Mouse (Mus musculus) fat pad, adult 2 months (tissue): ENCODE measurements around the gene Ppbp.

Experiments
- DNase-seq: peaks from one replicate; pipeline ENCODE4 v3.0.0-alpha.2; 2011; ENCODE audit warnings: low read depth, low spot score; ENCODE audit errors: extremely low read depth

Ppbp gene

GRCm38 (mm10) chr5:90768218-90768617, at the start of gene Ppbp:
Gene Ppbp (plus strand): TSS chr5:90768518.
- DNase-seq = no peak

- DNase-seq = no peak
Observed at GRCm38 (mm10) chr5:90722656-90723055, 45.7 kb upstream of the Ppbp start.

- DNase-seq = no peak
Observed at GRCm38 (mm10) chr5:90728254-90728653, 40.1 kb upstream of the Ppbp start.

GRCm38 (mm10) chr5:90731480-90731879, 36.8 kb upstream of the Ppbp start:
- no peak for DNase-seq

GRCm38 (mm10) chr5:90742029-90742428, 26.3 kb upstream of the Ppbp start:
- no peak for DNase-seq

- DNase-seq = no peak
Observed at GRCm38 (mm10) chr5:90753934-90754333, 14.4 kb upstream of the Ppbp start.

- DNase-seq = peak; percentile 28
Observed at GRCm38 (mm10) chr5:90758020-90758605, 10.2 kb upstream of the Ppbp start.

GRCm38 (mm10) chr5:90759077-90760065, 8.9 kb upstream of the Ppbp start, which contains the start of gene Cxcl5:
Gene Cxcl5 (plus strand): TSS chr5:90759360.
- no peak for DNase-seq

GRCm38 (mm10) chr5:90760303-90760702, 8.0 kb upstream of the Ppbp start:
- no peak for DNase-seq

GRCm38 (mm10) chr5:90760844-90761243, 7.5 kb upstream of the Ppbp start:
- DNase-seq = no peak

GRCm38 (mm10) chr5:90761834-90762233, 6.5 kb upstream of the Ppbp start:
- DNase-seq = no peak

- no peak for DNase-seq
Observed at GRCm38 (mm10) chr5:90763912-90764665, 4.2 kb upstream of the Ppbp start.

GRCm38 (mm10) chr5:90765821-90766606, 2.3 kb upstream of the Ppbp start:
- DNase-seq = no peak

- DNase-seq = no peak
Observed at GRCm38 (mm10) chr5:90771369-90771768, 3.1 kb downstream of the Ppbp start.

- DNase-seq = no peak
Observed at GRCm38 (mm10) chr5:90771880-90772653, 3.7 kb downstream of the Ppbp start, which contains the start of gene Pf4. Gene Pf4 (plus strand): TSS chr5:90772435.

- no peak for DNase-seq
Observed at GRCm38 (mm10) chr5:90775562-90775961, 7.2 kb downstream of the Ppbp start.

- DNase-seq = no peak
Observed at GRCm38 (mm10) chr5:90777621-90778020, 9.3 kb downstream of the Ppbp start.

GRCm38 (mm10) chr5:90778856-90779255, 10.5 kb downstream of the Ppbp start:
- DNase-seq = no peak

- DNase-seq = no peak
Observed at GRCm38 (mm10) chr5:90783697-90784096, 15.4 kb downstream of the Ppbp start.
